Mouse (Mus musculus) stomach, embryonic 15.5 days (tissue): ENCODE measurements at regions not wholly inside any gene's neighbourhood (a gene's known extent, or its start where the extent isn't known, plus 50 kb on each side); places are given as distances from the start of the nearest gene placed in this dataset.
"Not testable (repeated sequence)": the region's sequence is repeated elsewhere in the genome, so short reads cannot be mapped to it uniquely, and the experiment has no call there.

Experiments
- ATAC-seq: fragments of 200-750 bp; cut with Nextera tagmentation; 2 replicates; pipeline ENCODE4 v1.8.0; 2017; ENCODE audit warnings: low read depth, moderate number of reproducible peaks, moderate TSS enrichment; ENCODE audit not compliant: insufficient read depth, low FRiP score
- H3K27ac ChIP-seq: fragments of 300-500 bp; sonication (generic); 2 replicates; pipeline ENCODE4 v1.5.1; 2015; ENCODE audit warnings: mild to moderate bottlenecking, inconsistent platforms
- H3K27me3 ChIP-seq: fragments of 300-500 bp; sonication (generic); replicated peaks from 2 replicates; pipeline ENCODE4 v1.6.1; 2015; ENCODE audit warnings: inconsistent platforms
- H3K36me3 ChIP-seq: fragments of 300-500 bp; sonication (generic); 2 replicates; pipeline ENCODE4 v1.6.1; 2015; ENCODE audit warnings: inconsistent platforms
- H3K4me1 ChIP-seq: fragments of 300-500 bp; sonication (generic); 2 replicates; pipeline ENCODE4 v1.6.1; 2015; ENCODE audit warnings: inconsistent platforms
- H3K4me2 ChIP-seq: fragments of 300-500 bp; sonication (generic); 2 replicates; pipeline ENCODE4 v1.6.1; 2015; ENCODE audit warnings: mild to moderate bottlenecking, inconsistent platforms
- H3K4me3 ChIP-seq: fragments of 300-500 bp; sonication (generic); replicated peaks from 2 replicates; pipeline ENCODE4 v1.5.1; 2015; ENCODE audit warnings: inconsistent platforms
- H3K9ac ChIP-seq: fragments of 300-500 bp; sonication (generic); 2 replicates; pipeline ENCODE4 v1.6.1; 2015; ENCODE audit warnings: inconsistent platforms
- H3K9me3 ChIP-seq: fragments of 300-500 bp; sonication (generic); 2 replicates; pipeline ENCODE4 v1.6.1; 2016; ENCODE audit warnings: inconsistent platforms
- WGBS: fragments of 180-500 bp; shearing (Covaris S2); methylation state at CpG from one replicate; pipeline ENCODE4 v1.1.7; 2015; 5-methylcytosine and 5-hydroxymethylcytosine counted together

DNA sequence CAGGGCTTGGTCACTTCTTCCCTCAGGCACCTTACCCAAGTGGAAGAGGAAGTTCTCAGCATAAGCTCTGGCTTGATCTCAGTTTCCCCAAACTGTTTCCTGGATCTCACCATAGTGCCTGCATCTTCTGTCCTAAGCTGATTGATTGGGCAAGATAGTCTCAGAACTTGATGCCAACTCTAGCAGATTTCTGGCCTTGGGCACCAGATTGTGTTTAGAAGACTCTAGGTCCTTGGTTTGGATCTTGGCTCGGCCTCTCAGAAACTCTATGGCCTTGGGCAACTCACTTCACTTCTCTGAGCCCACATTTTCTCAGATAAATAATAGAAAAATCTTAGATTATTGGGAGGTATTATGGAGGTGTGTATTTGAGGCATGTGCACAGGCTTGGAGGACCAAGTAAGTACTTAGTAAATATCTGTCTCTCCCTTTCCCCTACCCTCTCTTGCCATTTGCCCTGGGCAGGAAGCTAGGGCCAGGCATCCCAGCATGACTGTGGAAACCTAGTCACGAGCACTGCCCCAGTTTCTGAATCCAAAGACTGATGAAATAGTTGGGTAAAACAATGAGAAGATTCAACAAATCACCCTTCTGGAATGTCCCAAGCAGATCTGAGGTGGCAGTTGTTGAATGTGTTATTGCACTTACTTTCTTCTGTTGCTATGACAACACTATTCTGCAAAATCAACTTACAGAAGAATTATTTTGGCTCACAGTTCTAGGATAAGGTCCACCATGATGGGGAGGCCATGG, 293.6 kb downstream of the 4933412E24Rik start:
- no peak overlapping the region for H3K4me2 ChIP-seq
- H3K36me3 ChIP-seq, result no peaks in the 10 kb centered on the region
- no peaks in the 10 kb centered on the region for H3K9me3 ChIP-seq
- H3K4me1 ChIP-seq, result no peaks in the 10 kb centered on the region
- no peak overlapping the region for H3K4me3 ChIP-seq
- no peak overlapping the region for H3K27ac ChIP-seq
- no peak for ATAC-seq
- no peak overlapping the region for H3K9ac ChIP-seq
- H3K27me3 ChIP-seq, result no peaks in the 10 kb centered on the region
- 89% methylated on average over 2 of the region's 2 CpGs for WGBS

DNA sequence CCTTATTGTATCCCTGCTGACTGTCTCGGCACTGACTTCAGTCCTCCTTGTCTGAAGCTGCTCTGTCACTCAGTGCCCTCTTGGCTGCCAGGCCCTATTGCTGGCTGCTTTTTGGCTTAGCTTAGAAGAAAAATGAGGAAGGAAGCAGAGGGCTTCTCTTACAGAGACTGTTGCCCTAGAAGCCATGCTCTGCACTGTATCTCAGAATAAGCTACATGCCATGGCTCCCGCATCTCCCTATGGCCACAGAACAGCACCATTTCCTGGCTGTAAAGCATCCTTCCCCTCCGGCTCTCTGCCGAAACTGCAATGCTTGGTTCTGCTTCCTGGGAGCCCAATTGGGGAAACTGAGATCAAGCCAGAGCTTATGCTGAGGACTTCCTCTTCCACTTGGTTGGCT, 295.0 kb downstream of the 4933412E24Rik start:
- no peaks in the 10 kb centered on the region for H3K9me3 ChIP-seq
- no peak for ATAC-seq
- no peak overlapping the region for H3K9ac ChIP-seq
- no peak overlapping the region for H3K27ac ChIP-seq
- H3K36me3 ChIP-seq, result no peaks in the 10 kb centered on the region
- H3K27me3 ChIP-seq, result no peaks in the 10 kb centered on the region
- 77% methylated on average over 4 of the region's 4 CpGs for WGBS
- H3K4me2 ChIP-seq, result no peak overlapping the region
- no peaks in the 10 kb centered on the region for H3K4me1 ChIP-seq
- no peak overlapping the region for H3K4me3 ChIP-seq

GRCm38 (mm10) chr15:59721018-59721417, 295.4 kb downstream of the 4933412E24Rik start:
- no peaks in the 10 kb centered on the region for H3K9me3 ChIP-seq
- ATAC-seq, result no peak
- H3K4me1 ChIP-seq, result no peaks in the 10 kb centered on the region
- 81% methylated on average over 6 of the region's 6 CpGs for WGBS
- H3K27me3 ChIP-seq, result no peaks in the 10 kb centered on the region
- no peak overlapping the region for H3K4me3 ChIP-seq
- no peak overlapping the region for H3K4me2 ChIP-seq
- no peak overlapping the region for H3K27ac ChIP-seq
- no peak overlapping the region for H3K9ac ChIP-seq
- H3K36me3 ChIP-seq, result no peaks in the 10 kb centered on the region

- H3K4me3 ChIP-seq, result no peak overlapping the region
- H3K9me3 ChIP-seq, result no peaks in the 10 kb centered on the region
- H3K4me2 ChIP-seq, result no peak overlapping the region
- H3K27ac ChIP-seq, result no peak overlapping the region
- H3K4me1 ChIP-seq, result no peaks in the 10 kb centered on the region
- ATAC-seq, result no peak
- H3K36me3 ChIP-seq, result no peaks in the 10 kb centered on the region
- no peak overlapping the region for H3K9ac ChIP-seq
- H3K27me3 ChIP-seq, result no peaks in the 10 kb centered on the region
- WGBS, result 94% methylated on average over 6 of the region's 6 CpGs
Measured at GRCm38 (mm10) chr15:59720149-59720548, 296.3 kb downstream of the 4933412E24Rik start.

- 62% methylated on average over 6 of the region's 6 CpGs for WGBS
- H3K4me3 ChIP-seq, H3K9me3 ChIP-seq, H3K27me3 ChIP-seq, H3K27ac ChIP-seq, H3K4me1 ChIP-seq, ATAC-seq, H3K9ac ChIP-seq, H3K4me2 ChIP-seq, H3K36me3 ChIP-seq: not testable (repeated sequence)
Measured at GRCm38 (mm10) chr15:59719383-59720128, 296.9 kb downstream of the 4933412E24Rik start.

DNA sequence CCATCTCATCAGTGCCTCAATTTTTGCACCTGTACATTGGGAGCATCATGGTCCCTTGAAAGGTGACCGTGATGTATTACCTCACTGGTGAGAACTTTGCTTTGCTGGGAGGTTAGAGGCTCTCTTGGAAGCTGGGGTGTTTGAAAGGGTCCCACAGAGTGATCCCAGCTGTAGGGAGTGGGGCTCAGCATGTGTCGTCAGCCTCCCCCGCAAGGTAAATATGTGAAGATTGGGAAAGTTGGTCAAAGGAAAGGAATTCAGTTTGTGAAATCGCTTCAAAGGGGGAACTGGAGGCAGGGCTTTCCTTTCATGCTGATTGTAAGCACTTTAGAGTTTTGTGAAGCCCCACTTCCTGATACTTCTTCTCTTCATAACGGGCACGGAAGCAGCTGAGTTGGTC, 299.5 kb downstream of the 4933412E24Rik start:
- H3K27me3 ChIP-seq, result no peaks in the 10 kb centered on the region
- H3K9ac ChIP-seq, result no peak overlapping the region
- no peak overlapping the region for H3K4me2 ChIP-seq
- ATAC-seq, result no peak
- H3K27ac ChIP-seq, result no peak overlapping the region
- no peak overlapping the region for H3K4me3 ChIP-seq
- 0 out of 2 replicates have a peak, but pooled peaks cover 4% of the 10 kb centered on the region for H3K4me1 ChIP-seq
- 53% methylated on average over 6 of the region's 6 CpGs for WGBS
- H3K9me3 ChIP-seq, result no peaks in the 10 kb centered on the region
- no peaks in the 10 kb centered on the region for H3K36me3 ChIP-seq

GRCm38 (mm10) chr15:59715951-59716350, 300.5 kb downstream of the 4933412E24Rik start:
- Histone ChIP-seq H3K9me3 (no peaks in the 10 kb centered on the region), H3K36me3 (no peaks in the 10 kb centered on the region), H3K27ac (no peak overlapping the region), H3K4me3 (no peak overlapping the region), H3K27me3 (no peaks in the 10 kb centered on the region), H3K9ac (no peak overlapping the region), H3K4me2 (no peak overlapping the region), H3K4me1 (0 out of 2 replicates have a peak, but pooled peaks cover 4% of the 10 kb centered on the region)
- no peak for ATAC-seq
- WGBS, result 74% methylated on average over 3 of the region's 3 CpGs

- H3K4me2 ChIP-seq, result no peak overlapping the region
- 0 out of 2 replicates have a peak, but pooled peaks cover 4% of the 10 kb centered on the region for H3K4me1 ChIP-seq
- WGBS, result 56% methylated on average over 8 of the region's 8 CpGs
- H3K9ac ChIP-seq, result no peak overlapping the region
- H3K36me3 ChIP-seq, result no peaks in the 10 kb centered on the region
- H3K4me3 ChIP-seq, result no peak overlapping the region
- H3K27me3 ChIP-seq, result no peaks in the 10 kb centered on the region
- ATAC-seq, result no peak
- no peaks in the 10 kb centered on the region for H3K9me3 ChIP-seq
- no peak overlapping the region for H3K27ac ChIP-seq
Measured at GRCm38 (mm10) chr15:59713965-59714739, 302.3 kb downstream of the 4933412E24Rik start.

- no peak overlapping the region for H3K4me3 ChIP-seq
- no peaks in the 10 kb centered on the region for H3K36me3 ChIP-seq
- H3K9me3 ChIP-seq, result no peaks in the 10 kb centered on the region
- no peak overlapping the region for H3K27ac ChIP-seq
- H3K9ac ChIP-seq, result no peak overlapping the region
- no peak for ATAC-seq
- H3K27me3 ChIP-seq, result no peaks in the 10 kb centered on the region
- 75% methylated on average over 5 of the region's 5 CpGs for WGBS
- H3K4me1 ChIP-seq, result 0 out of 2 replicates have a peak, but pooled peaks cover 4% of the 10 kb centered on the region
- no peak overlapping the region for H3K4me2 ChIP-seq
Measured at GRCm38 (mm10) chr15:59712077-59712752, 304.2 kb downstream of the 4933412E24Rik start.

DNA sequence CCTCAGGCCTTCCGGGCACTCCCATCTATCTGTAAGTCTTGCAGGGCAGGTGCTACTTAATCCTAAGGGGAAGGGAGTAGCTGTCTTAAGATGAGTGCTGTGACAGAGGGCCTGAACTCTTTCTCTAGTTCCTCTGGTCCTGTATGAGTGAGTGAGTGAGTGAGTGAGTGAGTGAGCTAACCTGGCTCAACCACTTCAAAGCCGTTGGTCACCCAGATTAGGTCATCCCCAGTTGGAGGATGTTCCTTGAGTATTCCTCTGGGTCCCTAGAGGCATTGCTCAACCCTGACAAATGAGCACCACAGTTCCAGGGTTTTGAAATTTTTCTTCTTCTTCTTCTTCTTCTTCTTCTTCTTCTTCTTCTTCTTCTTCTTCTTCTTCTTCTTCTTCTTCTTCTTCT, 306.5 kb downstream of the 4933412E24Rik start:
- Histone ChIP-seq H3K9me3 (no peaks in the 10 kb centered on the region), H3K27me3 (no peaks in the 10 kb centered on the region), H3K9ac (no peak overlapping the region), H3K27ac (no peak overlapping the region), H3K36me3 (no peaks in the 10 kb centered on the region), H3K4me1 (0 out of 2 replicates have a peak, but pooled peaks cover 4% of the 10 kb centered on the region), H3K4me2 (no peak overlapping the region), H3K4me3 (no peak overlapping the region)
- 89% methylated on average over 2 of the region's 2 CpGs for WGBS
- no peak for ATAC-seq

GRCm38 (mm10) chr15:59708402-59708801, 308.0 kb downstream of the 4933412E24Rik start:
- Histone ChIP-seq H3K9ac (no peak overlapping the region), H3K4me2 (no peak overlapping the region)
- ATAC-seq, result no peak

More at GRCm38 (mm10) chr15:59708402-59708801, 308.0 kb downstream of the 4933412E24Rik start:
- no peaks in the 10 kb centered on the region for H3K9me3 ChIP-seq
- H3K36me3 ChIP-seq, result no peaks in the 10 kb centered on the region
- no peaks in the 10 kb centered on the region for H3K4me1 ChIP-seq
- H3K27me3 ChIP-seq, result no peaks in the 10 kb centered on the region
- H3K27ac ChIP-seq, result no peak overlapping the region
- H3K4me3 ChIP-seq, result no peak overlapping the region
